Mouse (Mus musculus) midbrain, embryonic 16.5 days (tissue): ENCODE data around the gene Ccdc191. TPM values are rescaled to one million over a fixed set of nuclear protein-coding genes. Genes with fewer than 3 reads are reported as not detected.
A peak's percentile ranks its signal among the peaks of the same experiment; 100 is the strongest.

Experiments used
- ATAC-seq: fragments of 200-750 bp; cut with Nextera tagmentation; 2 replicates; pipeline ENCODE4 v1.8.0; 2017; ENCODE audit warnings: moderate TSS enrichment
- H3K27ac ChIP-seq: fragments of 300-500 bp; sonication (generic); 2 replicates; pipeline ENCODE4 v1.5.1; 2014; ENCODE audit warnings: mild to moderate bottlenecking, low read length, mixed read lengths
- H3K27me3 ChIP-seq: fragments of 300-500 bp; sonication (generic); 2 replicates; pipeline ENCODE4 v1.6.1; 2014; ENCODE audit warnings: low read depth, low read length, mixed read lengths; ENCODE audit not compliant: control insufficient read depth, insufficient read depth
- H3K36me3 ChIP-seq: fragments of 300-500 bp; sonication (generic); 2 replicates; pipeline ENCODE4 v1.6.1; 2014; ENCODE audit warnings: mild to moderate bottlenecking, low read length, moderate library complexity, mixed read lengths; ENCODE audit not compliant: control insufficient read depth, insufficient read depth
- H3K4me1 ChIP-seq: fragments of 300-500 bp; sonication (generic); 2 replicates; pipeline ENCODE4 v1.6.1; 2014; ENCODE audit warnings: mild to moderate bottlenecking, low read length, mixed read lengths; ENCODE audit not compliant: control insufficient read depth, insufficient read depth
- H3K4me2 ChIP-seq: fragments of 300-500 bp; sonication (generic); 2 replicates; pipeline ENCODE4 v1.6.1; 2014; ENCODE audit warnings: mild to moderate bottlenecking, low read length, mixed read lengths
- H3K4me3 ChIP-seq: fragments of 300-500 bp; sonication (generic); 2 replicates; pipeline ENCODE4 v1.5.1; 2014; ENCODE audit warnings: low read depth, mild to moderate bottlenecking, low read length, moderate library complexity, mixed read lengths
- H3K9ac ChIP-seq: fragments of 300-500 bp; sonication (generic); 2 replicates; pipeline ENCODE4 v1.6.1; 2014; ENCODE audit warnings: low read depth, low read length, mixed read lengths
- H3K9me3 ChIP-seq: fragments of 300-500 bp; sonication (generic); replicated peaks from 2 replicates; pipeline ENCODE4 v1.6.1; 2014; ENCODE audit warnings: mild to moderate bottlenecking, low read length, mixed read lengths; ENCODE audit not compliant: control insufficient read depth, poor library complexity, severe bottlenecking
- WGBS: fragments of 180-500 bp; shearing (Covaris S2); extraction: QIAGEN DNeasy Blood & Tissue Kit; methylation state at CpG from one replicate; pipeline ENCODE4 v1.1.7; 2014; 5-methylcytosine and 5-hydroxymethylcytosine counted together
- polyA plus RNA-seq: library from polyadenylated mRNA; unstranded; fragments of >200 nt; fragmentation: Nextera tagmentation; extraction: Ambion mirVana; gene quantifications from 2 replicates; pipeline ENCODE4 v1.2.1, GENCODE M21; 2015

Gene Ccdc191
- polyA plus RNA-seq, 1 experiment from 2014 or later: 6.8 TPM

- H3K4me1 ChIP-seq: no peaks in the 10 kb centered on the region
- H3K4me3 ChIP-seq: no peak overlapping the region
- no peaks in the 10 kb centered on the region for H3K27me3 ChIP-seq
- no peaks in the 10 kb centered on the region for H3K9me3 ChIP-seq
- no peak overlapping the region for H3K9ac ChIP-seq
- WGBS: 82% methylated on average over 3 of the region's 3 CpGs
- H3K27ac ChIP-seq: no peak overlapping the region
- no peak overlapping the region for H3K4me2 ChIP-seq
- ATAC-seq: no peak
- no peaks in the 10 kb centered on the region for H3K36me3 ChIP-seq
Observed at GRCm38 (mm10) chr16:43935367-43935766, 45.8 kb downstream of the Ccdc191 start.

- 78% methylated on average over 3 of the region's 3 CpGs for WGBS
Observed at GRCm38 (mm10) chr16:43935892-43936291, 46.3 kb downstream of the Ccdc191 start.

GRCm38 (mm10) chr16:43940846-43941245, 51.2 kb downstream of the Ccdc191 start:
- no peak overlapping the region for H3K9ac ChIP-seq
- no peaks in the 10 kb centered on the region for H3K4me1 ChIP-seq
- no peak overlapping the region for H3K4me2 ChIP-seq
- H3K27me3 ChIP-seq: no peaks in the 10 kb centered on the region
- no peak overlapping the region for H3K27ac ChIP-seq
- H3K4me3 ChIP-seq: no peak overlapping the region
- no peaks in the 10 kb centered on the region for H3K9me3 ChIP-seq
- no peaks in the 10 kb centered on the region for H3K36me3 ChIP-seq
- 91% methylated on average over 4 of the region's 4 CpGs for WGBS
- ATAC-seq: no peak

More at GRCm38 (mm10) chr16:43935892-43936291, 46.3 kb downstream of the Ccdc191 start:
- H3K27me3 ChIP-seq: no peaks in the 10 kb centered on the region
- no peaks in the 10 kb centered on the region for H3K36me3 ChIP-seq
- H3K27ac ChIP-seq: no peak overlapping the region
- no peak overlapping the region for H3K4me3 ChIP-seq
- H3K9ac ChIP-seq: no peak overlapping the region
- no peak overlapping the region for H3K4me2 ChIP-seq
- no peak for ATAC-seq
- H3K4me1 ChIP-seq: no peaks in the 10 kb centered on the region
- H3K9me3 ChIP-seq: no peaks in the 10 kb centered on the region

GRCm38 (mm10) chr16:43945351-43945750, 55.8 kb downstream of the Ccdc191 start:
- no peak for ATAC-seq
- 82% methylated on average over 3 of the region's 3 CpGs for WGBS
- no peak overlapping the region for H3K27ac ChIP-seq

GRCm38 (mm10) chr16:43945869-43946268, 56.3 kb downstream of the Ccdc191 start:
- 76% methylated on average over 3 of the region's 3 CpGs for whole genome bisulfite sequencing
- Histone ChIP-seq H3K27ac (no peak overlapping the region), H3K9me3 (no peaks in the 10 kb centered on the region), H3K9ac (no peak overlapping the region), H3K27me3 (no peaks in the 10 kb centered on the region), H3K4me3 (no peak overlapping the region), H3K4me1 (no peaks in the 10 kb centered on the region), H3K36me3 (no peaks in the 10 kb centered on the region), H3K4me2 (no peak overlapping the region)
- ATAC-seq: no peak

More at GRCm38 (mm10) chr16:43945351-43945750, 55.8 kb downstream of the Ccdc191 start:
- no peak overlapping the region for H3K4me3 ChIP-seq
- H3K9me3 ChIP-seq: no peaks in the 10 kb centered on the region
- H3K27me3 ChIP-seq: no peaks in the 10 kb centered on the region
- H3K4me1 ChIP-seq: no peaks in the 10 kb centered on the region
- no peaks in the 10 kb centered on the region for H3K36me3 ChIP-seq
- H3K4me2 ChIP-seq: no peak overlapping the region
- no peak overlapping the region for H3K9ac ChIP-seq

GRCm38 (mm10) chr16:43951591-43951990, 62.0 kb downstream of the Ccdc191 start:
- Histone ChIP-seq H3K4me1 (no peaks in the 10 kb centered on the region), H3K27me3 (no peaks in the 10 kb centered on the region), H3K36me3 (no peaks in the 10 kb centered on the region), H3K9me3 (no peaks in the 10 kb centered on the region), H3K27ac (no peak overlapping the region), H3K4me3 (no peak overlapping the region), H3K4me2 (no peak overlapping the region), H3K9ac (no peak overlapping the region)
- ATAC-seq: peak; percentile 21; the same call in 1 of the 2 replicates
- WGBS: 84% methylated on average over 4 of the region's 4 CpGs

GRCm38 (mm10) chr16:43954913-43955312, 65.3 kb downstream of the Ccdc191 start:
- Histone ChIP-seq H3K4me1 (no peaks in the 10 kb centered on the region), H3K27ac (no peak overlapping the region), H3K4me3 (no peak overlapping the region), H3K27me3 (no peaks in the 10 kb centered on the region), H3K4me2 (no peak overlapping the region), H3K9me3 (no peaks in the 10 kb centered on the region), H3K9ac (no peak overlapping the region), H3K36me3 (no peaks in the 10 kb centered on the region)
- ATAC-seq: no peak
- 87% methylated on average over 6 of the region's 6 CpGs for WGBS

GRCm38 (mm10) chr16:43958038-43958437, 68.4 kb downstream of the Ccdc191 start:
- H3K9me3 ChIP-seq: no peaks in the 10 kb centered on the region
- no peaks in the 10 kb centered on the region for H3K27me3 ChIP-seq
- no peak overlapping the region for H3K4me3 ChIP-seq
- no peak overlapping the region for H3K27ac ChIP-seq
- no peaks in the 10 kb centered on the region; the same call in 1 of the 2 replicates for H3K36me3 ChIP-seq
- H3K9ac ChIP-seq: no peak overlapping the region
- 92% methylated on average over 4 of the region's 4 CpGs for WGBS
- no peak overlapping the region for H3K4me2 ChIP-seq
- H3K4me1 ChIP-seq: no peaks in the 10 kb centered on the region
- ATAC-seq: no peak

- Histone ChIP-seq H3K27me3 (no peaks in the 10 kb centered on the region), H3K4me1 (no peaks in the 10 kb centered on the region), H3K9ac (no peak overlapping the region), H3K27ac (no peak overlapping the region), H3K36me3 (peaks cover 5% of the 10 kb centered on the region; the same call in 1 of the 2 replicates), H3K4me3 (no peak overlapping the region), H3K4me2 (no peak overlapping the region), H3K9me3 (no peaks in the 10 kb centered on the region)
- 92% methylated on average over 9 of the region's 9 CpGs for WGBS
- ATAC-seq: no peak
Observed at GRCm38 (mm10) chr16:43963291-43963690, 73.7 kb downstream of the Ccdc191 start.
